ENCODE assay signal across 8 mouse cellular contexts in the genomic region with DNA sequence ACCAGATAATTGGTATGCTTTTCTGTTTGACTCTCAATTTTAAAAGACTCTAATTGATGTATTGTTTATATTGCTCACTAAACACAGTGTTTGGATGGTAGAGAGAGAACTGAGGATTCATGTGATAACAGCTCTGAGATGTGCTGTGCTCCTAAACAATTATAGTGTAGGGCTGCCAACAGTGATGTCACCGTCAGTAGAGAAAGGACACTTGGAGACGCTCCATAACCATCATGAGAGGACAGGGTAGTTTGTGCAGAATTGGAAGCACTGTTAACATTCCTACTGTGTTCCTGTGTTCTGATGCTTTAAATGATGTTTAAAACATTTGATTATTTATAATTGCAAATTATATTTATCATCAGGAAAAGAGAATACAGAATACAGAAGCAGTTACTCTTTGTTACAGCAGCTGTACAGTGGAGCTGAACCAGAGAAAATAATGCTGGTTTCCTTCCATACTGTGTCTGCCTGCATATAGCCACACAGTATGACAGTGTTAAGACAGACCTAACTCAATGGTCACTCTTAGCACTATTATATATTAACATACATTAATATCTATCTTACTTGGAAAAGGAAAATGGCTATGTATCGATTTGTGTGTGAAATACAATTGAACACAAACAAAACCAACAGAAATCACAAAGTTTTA.
A peak's percentile ranks its signal among the peaks of the same experiment; 100 is the strongest.
DNase-seq lines count a peak whose midpoint lies in the region.

No protein-coding gene starts in this region.

- DNase-seq in adrenal gland, adult (ENCODE audit: inconsistent age in 2 of 2, low spot score in 1 of 2), result peak; percentile 46 to 65
- DNase-seq in adrenal gland, adult 8-10 months, result no peak
- peak; percentile 57 to 60 for DNase-seq in kidney, postnatal 36 days
- no peak for DNase-seq in kidney, adult 9 months
- peak; percentile 55 to 68 for DNase-seq in cerebellum, postnatal 36 days
- peak; percentile 80 for DNase-seq in lung, postnatal 10 days
- no peak for DNase-seq in MN1 (ENCODE audit: low spot score)
- DNase-seq in spleen, postnatal 4 days (ENCODE audit: low spot score in 2 of 2), result no peak

Comparison
In these comparisons a context has a peak if more than half of its experiments do, and no peak if none do; other contexts are left out.
1. DNase-seq: peak in adrenal gland, adult (2 of 2), kidney, postnatal 36 days (2 of 2), cerebellum, postnatal 36 days (2 of 2) and lung, postnatal 10 days (single experiment); none in adrenal gland, adult 8-10 months (single experiment), kidney, adult 9 months (single experiment), MN1 (single experiment) and spleen, postnatal 4 days (0 of 2).